Mouse (Mus musculus) E14TG2a.4 (cell line): ENCODE results near the gene Strn.

Experiments used
- CTCF ChIP-seq: conservative IDR thresholded peaks from 2 replicates; pipeline ENCODE4 v1.5.1; 2014; ENCODE audit warnings: low read length
- POU5F1 ChIP-seq: IDR thresholded peaks from 2 replicates; pipeline ENCODE4 v1.6.1; 2014; ENCODE audit warnings: low read length, borderline replicate concordance

- no peak for TF ChIP-seq POU5F1
- TF ChIP-seq CTCF = no peak
Measured at GRCm38 (mm10) chr17:78621863-78622262, 115.1 kb downstream of the Strn start.
